Mouse (Mus musculus) 416B (cell line): ENCODE results near the gene Snd1.

Experiments
- DNase-seq: peaks from one replicate; pipeline ENCODE4 v3.0.0; 2011; ENCODE audit warnings: low read depth

The Snd1 gene

GRCm38 (mm10) chr6:28706108-28706975 lies 231.4 kb downstream of the Snd1 start:
- no peak for DNase-seq

GRCm38 (mm10) chr6:28706976-28707592 lies 232.1 kb downstream of the Snd1 start:
- DNase-seq = no peak

- no peak for DNase-seq
Observed at GRCm38 (mm10) chr6:28710035-28710434, 235.1 kb downstream of the Snd1 start.

GRCm38 (mm10) chr6:28717203-28717844 lies 242.4 kb downstream of the Snd1 start:
- DNase-seq = no peak

- no peak for DNase-seq
Observed at GRCm38 (mm10) chr6:28717845-28718237, 242.9 kb downstream of the Snd1 start.

- DNase-seq = no peak
Observed at GRCm38 (mm10) chr6:28720391-28721171, 245.6 kb downstream of the Snd1 start.

- peak; percentile 41 for DNase-seq
Observed at GRCm38 (mm10) chr6:28723059-28723458, 248.1 kb downstream of the Snd1 start.

GRCm38 (mm10) chr6:28724776-28725175 lies 249.8 kb downstream of the Snd1 start:
- DNase-seq = no peak

- DNase-seq = no peak
Observed at GRCm38 (mm10) chr6:28729236-28729635, 254.3 kb downstream of the Snd1 start.

GRCm38 (mm10) chr6:28729649-28730048 lies 254.7 kb downstream of the Snd1 start:
- no peak for DNase-seq

- no peak for DNase-seq
Observed at GRCm38 (mm10) chr6:28731246-28731645, 256.3 kb downstream of the Snd1 start.

GRCm38 (mm10) chr6:28733884-28734647 lies 259.1 kb downstream of the Snd1 start:
- peak; percentile 70 for DNase-seq

GRCm38 (mm10) chr6:28735116-28735515 lies 260.2 kb downstream of the Snd1 start:
- DNase-seq = no peak

GRCm38 (mm10) chr6:28736665-28737064 lies 261.7 kb downstream of the Snd1 start:
- no peak for DNase-seq

GRCm38 (mm10) chr6:28737601-28738000 lies 262.7 kb downstream of the Snd1 start:
- DNase-seq = peak; percentile 38

- DNase-seq = no peak
Observed at GRCm38 (mm10) chr6:28743586-28743985, 268.6 kb downstream of the Snd1 start.

- no peak for DNase-seq
Observed at GRCm38 (mm10) chr6:28745864-28746263, 270.9 kb downstream of the Snd1 start.

GRCm38 (mm10) chr6:28747025-28747424 lies 272.1 kb downstream of the Snd1 start:
- no peak for DNase-seq

GRCm38 (mm10) chr6:28747931-28748670 lies 273.2 kb downstream of the Snd1 start:
- DNase-seq = no peak

- DNase-seq = no peak
Observed at GRCm38 (mm10) chr6:28749224-28749623, 274.3 kb downstream of the Snd1 start.

GRCm38 (mm10) chr6:28751186-28751585 lies 276.2 kb downstream of the Snd1 start:
- no peak for DNase-seq
